Mouse (Mus musculus): ENCODE results near the gene Nemf.

DNA sequence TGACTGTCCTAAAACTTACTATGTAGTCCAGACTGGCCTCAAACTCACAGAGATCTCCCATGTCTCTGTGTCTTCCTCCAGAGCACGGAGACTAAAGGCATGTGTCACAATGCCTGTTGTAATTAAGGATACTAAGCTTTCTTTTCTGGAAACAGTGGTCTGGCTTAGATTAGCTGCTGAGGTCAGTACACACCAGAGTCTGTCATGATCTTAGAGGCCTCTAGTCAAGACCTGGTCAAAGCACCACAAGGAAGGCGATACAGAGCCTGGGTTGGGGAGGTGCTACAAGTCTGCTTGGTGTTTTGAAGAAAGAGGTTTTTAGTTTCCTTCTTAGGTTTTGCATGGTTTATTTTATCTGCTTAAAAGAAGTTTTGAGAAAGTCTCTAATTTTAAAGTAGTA is 56.6 kb downstream of the Nemf start:
- TF ChIP-seq CTCF (IDR thresholded peaks at IDR 0.05; ENCODE audit: low read depth) (no peak), EP300 (IDR thresholded peaks at IDR 0.05; ENCODE audit: low read depth) (no peak)

Data from liver, postnatal 0 days (tissue).